Mouse (Mus musculus): Measurements from ENCODE around the gene Gm32687.
"Not testable (repeated sequence)": the region's sequence is repeated elsewhere in the genome, so short reads cannot be mapped to it uniquely, and the experiment has no call there.

The Gm32687 gene

GRCm38 (mm10) chr10:81863409-81864407 lies at the start of gene Gm32687:
Gm32687 (plus strand) TSS chr10:81863934.
- in situ Hi-C loops (cut with MboI; ENCODE audit: unreplicated experiment in 2 of 2), result not testable (repeated sequence)

GRCm38 (mm10) chr10:81846219-81846618 lies 17.5 kb upstream of the Gm32687 start:
- in situ Hi-C loops (cut with MboI; ENCODE audit: unreplicated experiment in 2 of 2), result not testable (repeated sequence)

- in situ Hi-C loops (cut with MboI; ENCODE audit: unreplicated experiment in 2 of 2), result not testable (repeated sequence)
Observed at GRCm38 (mm10) chr10:81929842-81930743, 66.4 kb downstream of the Gm32687 start, which contains the start of gene Zfp781. Zfp781 (minus strand) TSS chr10:81930480.

Measured in v-Abl transformed pro-B cells (cell line).